Mouse (Mus musculus): ENCODE data around the gene Nup153.
A peak's percentile ranks its signal among the peaks of the same experiment; 100 is the strongest.

Gene Nup153

DNA sequence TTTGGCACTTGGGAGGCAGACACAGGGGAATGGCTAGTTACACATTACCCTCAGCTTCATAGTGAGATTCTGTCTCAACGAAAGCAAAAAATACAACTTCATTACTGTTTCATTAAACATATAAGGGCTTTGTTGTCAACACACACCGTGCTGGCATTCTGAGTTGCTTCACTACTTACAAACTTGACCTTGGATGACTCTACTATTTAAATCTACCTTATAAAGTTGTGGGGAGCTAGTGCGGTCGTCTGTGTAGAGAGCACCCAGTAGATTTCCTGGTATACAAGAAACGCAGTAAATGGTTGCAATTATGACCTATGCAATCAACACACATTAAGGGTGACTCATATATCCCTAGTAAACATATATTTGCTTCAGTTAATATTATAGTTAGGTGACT, 671 bp upstream of the Nup153 start:
- no peak for DNase-seq (ENCODE audit: low spot score)

DNA sequence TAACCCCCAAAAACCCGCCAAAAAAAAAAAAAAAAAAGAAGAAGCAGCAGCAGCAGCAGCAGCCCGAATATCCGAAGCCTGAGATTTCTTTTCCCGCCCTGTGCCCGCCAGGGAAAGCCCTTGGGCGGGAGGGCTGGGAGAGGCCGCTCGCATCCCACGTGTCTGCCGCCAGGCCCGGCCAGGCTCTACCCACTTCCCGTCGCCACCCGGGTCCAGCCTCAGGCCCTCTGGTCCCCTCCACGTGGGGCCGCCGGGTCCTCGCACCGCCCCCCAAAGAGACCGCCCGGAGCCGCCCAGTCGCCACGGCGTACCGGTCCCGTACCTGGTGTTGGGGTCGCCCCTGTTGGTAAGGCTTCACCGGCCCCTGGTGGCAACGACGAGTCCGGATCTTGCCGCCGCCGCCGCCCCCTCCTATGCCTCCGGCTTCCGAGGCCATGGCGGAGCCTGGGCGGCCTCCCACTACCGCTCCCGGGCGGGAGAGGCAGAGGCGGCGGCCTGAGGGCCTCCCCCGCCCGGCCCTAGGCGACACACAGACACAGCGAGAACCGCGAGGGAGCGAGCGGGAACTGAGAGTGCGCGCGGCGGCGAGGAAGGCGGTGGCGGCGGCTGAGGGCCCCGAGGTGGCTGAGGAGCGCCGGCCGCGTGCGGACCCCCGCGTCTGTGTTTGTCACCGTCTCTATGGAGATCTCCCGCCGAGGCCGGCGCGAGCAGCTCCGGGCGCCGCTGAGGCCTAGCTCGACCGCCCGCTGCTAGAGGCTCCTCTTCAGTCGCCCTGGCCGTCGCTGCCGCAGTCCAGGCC, 503 bp downstream of the Nup153 start:
- peak; percentile 66 for DNase-seq (ENCODE audit: low spot score)

DNA sequence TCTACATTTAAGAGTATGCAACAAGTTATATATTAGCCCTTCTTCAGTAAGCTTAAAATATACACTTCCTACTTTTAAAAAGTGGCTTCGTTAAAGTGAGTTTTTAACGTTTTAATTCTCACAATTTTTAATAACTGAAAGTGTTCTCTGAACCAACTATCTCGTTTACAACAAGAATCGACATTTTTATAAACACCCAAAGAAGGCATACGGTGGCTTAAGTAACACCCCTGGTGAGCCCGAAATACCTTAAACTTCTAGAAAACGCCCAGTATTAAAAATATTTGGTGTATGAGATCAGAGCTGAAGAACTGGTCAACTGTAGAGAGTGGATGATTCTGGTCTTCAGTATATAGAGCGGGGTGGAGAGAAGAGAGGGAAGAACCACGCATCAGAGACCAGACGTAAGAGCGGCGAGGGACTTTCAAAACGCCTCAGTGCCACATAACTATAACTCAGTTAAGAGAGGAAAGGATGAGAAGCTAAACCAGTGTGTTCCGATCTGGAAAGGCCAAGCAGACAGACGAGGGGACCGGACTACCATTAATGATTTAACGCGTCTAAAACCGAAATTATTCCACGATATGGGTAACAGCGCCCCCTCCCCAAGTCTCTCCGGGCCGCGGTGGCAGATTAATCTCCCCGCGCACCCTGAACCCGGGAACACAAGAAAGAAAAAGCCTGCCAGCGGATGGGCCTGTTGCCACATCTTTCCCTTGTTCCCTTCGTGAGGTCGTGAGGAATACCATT, 1.3 kb downstream of the Nup153 start:
- no peak for DNase-seq (ENCODE audit: low spot score)

DNA sequence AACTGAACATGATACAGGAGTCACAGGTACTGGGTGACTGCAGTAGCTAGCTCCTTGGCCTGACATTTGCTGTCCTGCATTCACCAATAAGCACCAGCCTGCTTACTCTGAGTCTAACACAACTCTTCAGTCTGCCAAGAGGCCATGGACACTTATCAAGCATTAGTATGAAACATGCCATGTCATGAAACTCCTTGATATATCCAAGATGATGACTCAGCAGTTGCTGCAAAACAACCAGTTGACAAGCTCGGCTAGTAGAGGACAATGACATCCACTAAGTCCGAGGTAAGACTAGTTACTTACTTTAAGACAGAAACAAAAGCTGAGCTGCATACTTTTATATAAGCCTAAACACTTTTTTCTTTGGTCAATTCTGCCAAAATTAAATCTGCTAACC, 2.5 kb downstream of the Nup153 start:
- DNase-seq (ENCODE audit: low spot score), result no peak

DNA sequence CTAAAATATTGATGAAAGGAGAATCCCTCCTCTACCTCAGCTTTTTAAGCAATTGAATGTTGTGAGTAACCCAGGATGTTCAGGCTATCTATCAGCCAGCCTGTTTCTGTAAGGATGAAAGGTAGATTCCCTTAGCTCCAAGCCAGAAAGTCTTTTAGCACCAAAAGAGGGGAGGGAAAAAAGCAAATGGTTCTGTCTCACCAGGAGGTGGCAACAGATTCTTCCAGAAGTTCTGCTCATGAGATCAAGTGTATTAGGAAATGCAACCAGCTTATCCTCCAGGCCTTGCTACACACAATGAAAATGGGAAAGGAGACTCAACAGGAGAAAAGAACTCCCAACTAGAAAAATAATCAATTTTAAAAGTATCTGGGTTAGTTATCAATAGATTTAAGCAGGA, 3.4 kb downstream of the Nup153 start:
- DNase-seq (ENCODE audit: low spot score), result no peak

DNA sequence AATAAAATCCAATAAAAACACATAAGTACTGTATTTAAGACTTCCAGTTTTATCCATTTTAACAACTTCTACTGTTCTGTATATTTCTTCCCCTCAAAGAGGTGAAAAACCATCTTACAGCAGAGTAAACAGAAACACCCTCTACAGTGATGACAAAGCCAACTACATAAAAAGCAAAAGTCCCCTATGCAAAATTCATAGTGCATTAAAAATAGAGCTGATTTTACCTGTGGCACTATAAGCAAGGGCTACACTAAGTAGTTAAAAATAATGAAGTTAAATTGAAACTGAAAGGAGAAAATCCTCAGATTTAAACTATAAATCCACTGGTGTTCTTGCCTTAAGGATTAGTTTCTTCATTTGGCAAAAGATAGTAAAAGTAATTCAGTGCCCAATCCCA, 6.7 kb downstream of the Nup153 start:
- no peak for DNase-seq (ENCODE audit: low spot score)

DNA sequence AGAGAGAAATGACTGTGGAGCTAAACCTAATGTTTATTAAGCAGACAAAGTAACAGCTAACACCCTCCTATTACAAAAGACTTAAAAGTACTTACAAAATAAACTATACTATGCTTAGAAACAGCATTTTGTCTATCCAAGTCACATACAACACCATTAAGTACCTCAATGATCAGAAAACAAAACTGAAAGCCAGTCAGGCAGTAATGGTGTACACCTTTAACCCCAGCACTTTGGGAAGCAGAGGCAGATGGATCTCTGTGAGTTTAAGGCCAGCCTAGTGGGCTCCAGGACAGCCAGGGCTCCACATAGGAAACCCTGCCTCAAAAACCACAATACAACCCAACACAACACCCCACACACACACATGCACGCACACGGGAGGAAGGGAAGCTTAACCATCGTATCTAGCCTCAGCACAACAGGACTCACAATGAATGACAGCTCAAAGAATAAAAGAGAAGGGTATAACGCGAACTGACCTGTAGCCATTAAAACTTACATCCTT, 8.8 kb downstream of the Nup153 start:
- DNase-seq (ENCODE audit: low spot score), result no peak

DNA sequence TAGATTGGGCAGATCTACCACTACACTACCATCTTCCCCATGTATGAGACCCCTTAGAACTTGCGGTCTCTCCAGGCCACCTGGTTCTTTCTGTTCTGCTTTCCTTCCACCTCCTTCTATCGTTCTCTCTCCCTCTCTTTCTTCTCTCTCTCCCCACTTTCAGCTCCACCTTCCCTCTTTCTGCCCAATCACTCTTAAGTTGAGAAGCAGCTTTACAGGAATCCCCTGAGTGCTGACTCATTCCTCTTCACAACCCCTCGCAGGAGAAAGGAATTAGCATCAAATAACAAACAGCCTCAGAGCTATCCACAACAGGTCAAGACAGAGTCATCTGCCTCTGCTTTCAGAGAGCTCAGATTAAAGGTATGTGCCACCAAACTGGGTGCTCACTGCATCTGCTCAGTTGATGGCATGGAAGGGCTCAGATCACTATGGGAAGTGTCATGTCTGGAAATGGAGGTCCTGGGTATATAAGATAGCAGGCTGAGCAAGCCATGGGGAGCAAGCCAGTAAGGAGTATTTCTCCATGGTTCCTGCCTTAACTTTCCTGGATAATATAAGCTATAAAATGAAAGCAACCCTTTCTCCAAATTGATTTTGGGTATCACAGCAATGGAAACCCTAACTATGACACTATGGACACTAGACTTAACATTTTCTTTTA, 11.6 kb downstream of the Nup153 start:
- no peak for DNase-seq (ENCODE audit: low spot score)

DNA sequence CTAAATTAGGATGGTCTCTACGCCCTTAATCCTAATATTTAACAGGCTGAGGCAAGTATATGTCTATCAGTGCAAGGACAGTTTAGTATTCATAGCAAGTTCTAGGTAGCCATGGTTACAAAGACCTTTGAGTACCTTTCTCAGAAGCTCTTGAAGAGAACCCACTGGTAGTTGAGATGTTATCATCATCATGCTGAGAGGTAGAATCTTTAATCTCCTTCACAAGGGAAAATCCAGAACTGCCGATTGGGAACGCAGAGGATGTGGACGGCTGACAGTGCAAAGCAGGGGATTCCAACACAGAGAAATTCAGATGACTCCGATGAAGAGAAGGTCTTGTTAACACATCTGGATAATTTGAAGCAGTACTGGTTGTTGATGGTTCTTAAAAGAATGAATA, 14.3 kb downstream of the Nup153 start:
- DNase-seq (ENCODE audit: low spot score), result no peak

DNA sequence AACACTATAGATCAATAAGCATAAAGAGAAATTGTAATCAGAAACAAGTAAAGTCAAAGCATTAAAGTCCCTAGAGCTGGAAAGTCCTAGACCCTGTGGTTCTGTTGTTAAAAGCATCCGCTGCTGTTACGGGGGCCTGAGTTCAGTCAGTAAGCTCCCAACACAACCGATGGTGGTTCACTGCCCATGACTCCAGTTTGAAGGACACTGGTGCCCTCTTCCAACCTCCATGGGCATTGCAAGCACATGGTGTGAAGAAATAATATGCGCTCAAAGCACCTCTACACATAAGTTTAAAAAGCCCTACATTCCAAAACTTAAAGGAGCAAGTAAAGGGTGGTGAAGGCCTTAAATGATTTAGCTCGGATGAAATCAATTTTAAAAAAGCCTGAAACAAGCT, 24.6 kb downstream of the Nup153 start:
- no peak for DNase-seq (ENCODE audit: low spot score)

DNA sequence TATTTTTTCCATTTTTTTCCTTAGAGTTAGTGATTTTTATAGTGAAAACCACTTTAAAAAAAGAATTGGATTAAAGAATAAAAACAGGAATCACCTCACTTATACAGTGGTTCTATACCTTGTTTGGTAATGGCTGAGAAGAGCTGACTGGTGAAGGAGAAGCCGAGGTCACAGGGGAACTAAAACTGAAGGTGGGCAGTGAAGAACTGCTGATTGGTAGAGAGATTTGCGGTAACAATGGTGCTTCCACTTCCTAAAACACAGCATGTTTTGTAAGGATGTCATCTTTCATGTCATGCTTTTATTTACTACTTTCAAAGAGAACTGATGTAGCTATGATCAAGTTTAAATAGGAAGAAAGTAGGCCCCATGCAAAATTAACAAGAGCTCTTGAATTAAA, 26.3 kb downstream of the Nup153 start:
- no peak for DNase-seq (ENCODE audit: low spot score)

DNA sequence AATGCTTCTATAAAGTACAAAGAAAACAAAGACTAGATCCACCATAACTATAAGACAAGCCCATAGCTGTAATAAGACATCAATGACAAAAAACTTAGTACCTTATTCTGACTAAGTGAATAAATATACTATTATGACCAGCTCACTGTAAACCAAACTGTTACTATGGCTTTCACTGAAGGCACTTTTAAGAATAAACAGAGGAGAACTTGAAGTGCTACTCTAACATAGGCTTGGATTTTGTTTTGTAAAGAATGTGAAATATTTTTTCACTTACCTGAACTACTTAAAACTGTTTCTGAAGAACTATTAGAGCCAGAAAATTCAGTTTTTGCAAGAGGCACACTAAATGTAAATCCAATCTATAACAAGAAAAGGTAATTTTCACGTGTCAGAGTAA, 28.4 kb downstream of the Nup153 start:
- no peak for DNase-seq (ENCODE audit: low spot score)

DNA sequence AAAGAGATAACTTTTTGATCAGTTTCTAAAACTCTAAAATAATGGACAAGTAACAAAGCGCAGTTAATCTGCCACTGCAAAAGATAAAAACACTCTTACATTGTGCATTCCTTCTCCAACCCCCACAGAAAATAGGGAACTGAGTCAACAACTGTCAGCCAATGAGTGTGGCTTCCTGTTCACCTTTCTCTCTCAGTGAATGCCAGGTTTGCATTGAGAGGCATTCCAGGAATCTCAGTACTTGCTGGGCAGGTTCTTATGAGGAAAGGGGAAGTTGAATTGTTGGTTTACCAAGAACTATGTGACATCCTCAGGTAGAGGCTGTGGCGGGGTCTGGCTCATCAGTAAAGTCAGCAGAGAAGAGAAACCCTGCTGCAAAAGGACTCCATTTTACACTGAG, 31.0 kb downstream of the Nup153 start:
- DNase-seq (ENCODE audit: low spot score), result no peak

DNA sequence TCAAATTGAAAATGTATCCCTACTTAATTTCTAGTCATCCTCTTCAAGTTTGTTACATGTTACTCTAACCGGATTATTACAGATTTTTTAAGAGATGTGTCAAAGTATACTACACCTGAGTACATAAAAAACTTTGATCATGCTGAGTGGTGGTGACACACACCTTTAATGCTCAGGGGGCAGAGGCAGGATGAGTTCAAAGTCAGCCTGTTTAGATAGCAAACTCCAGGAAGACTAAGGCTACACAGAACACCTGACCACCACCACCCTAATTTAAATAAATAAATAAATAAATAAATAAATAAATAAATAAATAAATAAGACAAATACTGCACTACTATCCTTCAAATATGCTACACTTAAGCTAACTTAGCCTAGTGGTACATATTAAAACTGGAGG, 31.8 kb downstream of the Nup153 start:
- no peak for DNase-seq (ENCODE audit: low spot score)

DNA sequence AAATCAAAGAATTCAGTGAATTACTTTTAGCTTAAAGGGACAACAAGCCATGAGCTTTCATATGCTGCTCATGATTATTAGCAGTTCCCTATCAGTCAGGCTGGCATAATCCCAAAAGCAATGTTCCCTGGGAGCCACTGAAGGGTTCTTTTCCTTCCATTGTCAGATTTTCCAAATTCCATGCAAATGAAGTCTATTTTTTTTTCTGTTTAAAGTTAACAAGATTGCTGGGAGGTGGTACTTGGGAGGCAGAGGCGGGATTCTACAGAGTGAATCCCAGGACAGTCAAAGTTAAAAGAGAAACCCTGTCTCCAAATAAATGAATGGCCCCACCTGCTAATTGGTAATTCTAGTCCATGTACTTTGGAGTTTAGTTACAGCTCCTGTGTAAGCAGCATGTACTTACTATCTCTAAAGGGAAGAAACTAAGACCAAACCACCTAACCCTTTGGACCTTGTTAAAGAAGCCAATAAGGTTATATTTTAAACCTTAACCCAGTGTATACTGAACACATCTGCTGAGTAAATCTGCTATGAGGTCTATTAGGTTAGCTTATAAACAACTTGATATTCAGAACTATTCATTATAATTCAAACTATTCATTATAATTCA, 32.3 kb downstream of the Nup153 start:
- no peak for DNase-seq (ENCODE audit: low spot score)

DNA sequence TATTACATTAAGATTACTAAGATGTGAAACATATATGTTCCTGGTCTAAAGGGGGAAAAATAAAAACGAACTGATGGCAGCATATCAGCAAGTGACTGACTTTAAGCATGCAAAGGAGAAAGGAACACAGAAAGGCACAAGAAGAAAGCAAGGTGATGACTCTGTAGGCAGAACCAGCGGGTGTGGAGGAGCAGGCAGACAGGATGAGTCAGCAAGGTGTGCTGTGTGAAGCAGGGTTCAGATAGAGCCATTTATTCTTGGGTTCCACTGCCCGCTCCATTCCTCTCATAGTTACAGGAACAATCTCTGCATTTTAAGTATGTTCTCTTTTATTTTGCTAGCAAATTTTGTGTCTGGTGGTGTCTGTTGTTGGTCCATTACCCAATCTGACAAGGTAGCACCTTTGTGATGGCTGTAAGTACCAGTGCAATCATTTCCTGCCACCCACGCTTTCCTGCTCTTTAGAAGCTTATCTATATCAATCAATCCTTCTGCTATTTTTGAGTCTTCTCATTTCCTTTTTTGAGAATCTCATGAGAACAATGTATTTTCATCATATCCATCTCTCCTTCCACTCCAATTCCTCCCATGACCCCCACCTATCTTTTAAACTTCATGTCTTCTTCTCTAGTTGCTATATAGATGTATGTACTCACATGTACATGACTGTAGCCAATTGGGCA, 37.0 kb downstream of the Nup153 start:
- no peak for DNase-seq (ENCODE audit: low spot score)

DNA sequence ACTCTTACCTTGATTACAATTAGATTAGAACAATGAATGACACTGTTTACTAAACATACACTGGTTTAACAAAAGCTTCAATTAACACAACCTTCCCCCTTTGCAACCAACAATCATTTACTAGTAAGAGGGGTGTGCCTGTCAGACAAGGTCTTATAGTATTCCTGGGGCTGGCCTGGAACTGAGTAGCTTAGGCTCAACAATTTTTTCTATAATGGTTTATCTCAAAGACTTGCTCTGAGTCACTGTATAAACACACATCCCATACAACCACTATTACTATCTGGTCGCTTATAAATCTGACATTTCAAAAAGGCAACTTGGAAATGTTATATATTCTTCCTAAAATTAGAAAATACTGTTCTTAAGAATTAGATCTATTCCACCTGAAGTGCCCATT, 44.4 kb downstream of the Nup153 start:
- DNase-seq (ENCODE audit: low spot score), result no peak

DNA sequence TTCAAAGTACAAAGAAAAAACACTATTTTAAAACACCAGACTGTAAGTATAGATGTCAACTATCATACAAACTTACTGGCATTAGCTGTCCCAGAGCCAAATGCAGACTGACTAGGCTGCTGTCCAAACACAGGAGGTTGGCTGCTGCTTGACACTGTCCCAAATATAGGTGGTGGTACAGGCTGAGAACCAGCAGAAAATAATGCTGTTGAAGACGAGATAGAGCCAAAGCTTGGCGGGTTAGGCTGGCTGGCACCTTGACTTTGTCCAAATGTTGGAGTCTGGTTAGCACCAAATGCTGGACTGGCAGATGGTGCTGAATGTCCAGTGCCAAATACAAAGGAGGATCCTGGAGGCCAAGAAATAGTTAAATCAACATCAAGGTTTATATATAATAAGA, 44.8 kb downstream of the Nup153 start:
- no peak for DNase-seq (ENCODE audit: low spot score)

DNA sequence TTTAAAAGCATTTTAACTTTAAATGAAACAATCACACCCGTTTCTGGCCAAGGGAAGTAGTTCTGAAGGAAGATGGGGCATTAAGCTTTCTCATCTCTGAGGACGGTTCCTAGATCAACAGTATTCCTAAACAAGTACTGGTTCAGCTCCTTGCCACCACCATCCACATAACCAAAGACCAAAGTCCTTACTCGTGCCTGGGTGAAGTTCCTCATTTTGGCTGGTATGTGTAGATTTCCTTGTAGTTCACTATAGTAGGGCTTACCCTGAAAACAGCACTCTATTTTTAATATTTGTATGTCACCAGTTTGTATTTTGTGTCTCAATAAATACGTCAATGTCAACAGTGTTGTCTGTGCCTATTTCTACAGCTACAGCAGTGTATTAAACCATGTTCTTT, 50.0 kb downstream of the Nup153 start:
- DNase-seq (ENCODE audit: low spot score), result no peak

DNA sequence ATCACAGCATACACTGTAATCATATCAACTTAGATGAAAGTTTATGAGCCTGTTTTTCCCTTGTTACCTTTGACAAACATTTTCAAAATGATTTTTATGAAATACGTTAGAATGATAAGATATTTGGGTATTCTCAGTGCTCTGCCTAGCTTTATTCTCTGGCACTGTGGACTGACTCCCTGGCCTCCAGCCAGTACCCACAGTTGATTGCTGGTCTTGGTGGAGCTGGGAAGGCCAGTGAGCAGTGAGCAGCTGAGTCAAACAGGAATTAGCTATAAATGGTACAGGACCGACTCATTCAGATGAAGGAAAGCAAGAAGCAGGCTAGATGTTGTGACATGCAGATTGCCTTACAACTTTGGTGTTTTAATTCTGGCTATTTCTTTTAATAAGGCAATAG, 53.1 kb downstream of the Nup153 start:
- DNase-seq (ENCODE audit: low spot score), result no peak

DNA sequence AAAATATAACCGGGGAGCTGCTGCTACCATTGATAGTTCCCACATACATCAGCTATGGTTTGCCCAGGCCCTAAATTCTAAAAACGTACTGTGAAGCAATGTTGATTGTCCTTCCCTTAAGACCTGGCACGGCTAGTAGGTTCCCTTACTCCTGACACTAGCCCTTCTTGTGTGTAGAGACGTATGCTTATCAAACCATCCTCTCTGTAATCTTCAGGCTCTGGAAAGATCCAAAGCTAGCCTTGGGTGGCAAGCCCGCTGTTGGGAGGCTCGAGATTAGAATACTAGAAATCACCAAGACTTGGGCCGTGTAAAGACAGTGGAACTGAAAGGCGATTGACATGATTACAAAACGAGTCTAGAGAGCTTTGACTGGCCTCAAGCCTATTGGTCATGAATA, 57.2 kb downstream of the Nup153 start:
- DNase-seq (ENCODE audit: low spot score), result no peak

Data from ovary, postnatal 36 days (tissue).